23 mouse cellular contexts compared by ENCODE assay signal in genomic region chr6:107319565-107319964, GRCm38 (mm10).
A peak's percentile ranks its signal among the peaks of the same experiment; 100 is the strongest.
DNase-seq lines count a peak whose midpoint lies in the region; ATAC-seq and TF ChIP-seq lines count a peak whose summit lies in the region.
"Had no signal": no experiment of that assay in that cellular context is flagged by ENCODE, and none has a peak within 500 bp of the region (broad histone marks: within the 10 kb centered on the region; RNA-seq: fewer than 3 reads in every experiment).

No protein-coding gene starts in this region.

- no peaks in the 10 kb centered on the region for H3K4me1 ChIP-seq in limb, embryonic 13.5 days
- no peaks in the 10 kb centered on the region for H3K4me1 ChIP-seq in limb, embryonic 10.5 days
- no peaks in the 10 kb centered on the region for H3K4me1 ChIP-seq in limb, embryonic 14.5 days (ENCODE audit: control insufficient read depth, insufficient read depth, low read length)

- no peak overlapping the region for H3K4me3 ChIP-seq in layer of hippocampus, adult 2 months
- no peak overlapping the region for H3K4me3 ChIP-seq in limb, embryonic 13.5 days
- H3K4me3 ChIP-seq in limb, embryonic 10.5 days: no peak overlapping the region
- H3K4me3 ChIP-seq in limb, embryonic 14.5 days (replicated peaks; ENCODE audit: low read length): no peak overlapping the region

- peak overlapping the region; percentile 74; the same call in 1 of the 2 replicates for H3K27ac ChIP-seq in layer of hippocampus, adult 2 months
- no peak overlapping the region for H3K27ac ChIP-seq in limb, embryonic 13.5 days
- H3K27ac ChIP-seq in limb, embryonic 10.5 days: no peak overlapping the region
- H3K27ac ChIP-seq in limb, embryonic 14.5 days (replicated peaks; ENCODE audit: low read depth, low read length): no peak overlapping the region

- TF ChIP-seq POLR2A in limb, embryonic 14.5 days (IDR thresholded peaks at IDR 0.05; ENCODE audit: borderline replicate concordance, extremely low read depth, insufficient read depth, insufficient read length): no peak

- peak in 1 of 2 experiments; percentile 2 for DNase-seq in layer of hippocampus, adult 2 months (ENCODE audit: low spot score in 2 of 2)
- DNase-seq in layer of hippocampus, postnatal 10 days (ENCODE audit: low spot score in 2 of 2): no peak
- no peak for DNase-seq in limb, embryonic 10.5 days (ENCODE audit: low spot score)
- DNase-seq in brain, adult 2 months (ENCODE audit: low read depth, low spot score): peak; percentile 5
- DNase-seq in limb, embryonic 14.5 days (ENCODE audit: low spot score): peak; percentile 53
- no peak for DNase-seq in adrenal gland, adult 18-20 months (ENCODE audit: low spot score in 2 of 2)
- DNase-seq in urinary bladder, postnatal 36 days (ENCODE audit: low spot score in 2 of 2): no peak
- DNase-seq: adrenal gland, adult 2 months; adrenal gland, adult 8-10 months; adrenal gland, postnatal 10 days; adrenal gland, postnatal 14 days; adrenal gland, postnatal 25 days; adrenal gland, postnatal 36 days; B cell, adult 2 months; cerebellum, adult 11 months; cerebellum, adult 11-12 months; cerebellum, adult 18-20 months; cerebellum, adult 2 months had no signal

- H3K27me3 ChIP-seq in limb, embryonic 13.5 days: no peaks in the 10 kb centered on the region
- no peaks in the 10 kb centered on the region for H3K27me3 ChIP-seq in limb, embryonic 10.5 days (ENCODE audit: low read depth, poor library complexity, severe bottlenecking)
- H3K27me3 ChIP-seq in limb, embryonic 14.5 days (ENCODE audit: control insufficient read depth, insufficient read depth, low read length): no peaks in the 10 kb centered on the region
- H3K27me3 ChIP-seq: Patski had no signal

- no peak overlapping the region for H3K9ac ChIP-seq in limb, embryonic 13.5 days
- no peak overlapping the region for H3K9ac ChIP-seq in limb, embryonic 14.5 days (ENCODE audit: low read depth, low read length, severe bottlenecking)

- no peaks in the 10 kb centered on the region for H3K36me3 ChIP-seq in limb, embryonic 13.5 days
- H3K36me3 ChIP-seq in limb, embryonic 10.5 days: no peaks in the 10 kb centered on the region
- no peaks in the 10 kb centered on the region for H3K36me3 ChIP-seq in limb, embryonic 14.5 days (ENCODE audit: control insufficient read depth, insufficient read depth, low read length)
- H3K36me3 ChIP-seq: G1E had no signal

- no peaks in the 10 kb centered on the region for H3K9me3 ChIP-seq in limb, embryonic 13.5 days
- no peaks in the 10 kb centered on the region for H3K9me3 ChIP-seq in limb, embryonic 10.5 days (replicated peaks)
- no peaks in the 10 kb centered on the region for H3K9me3 ChIP-seq in limb, embryonic 14.5 days (ENCODE audit: control insufficient read depth, low read length)

- ATAC-seq in limb, embryonic 13.5 days (ENCODE audit: low FRiP score, low read depth): peak; percentile 59; the same call in 1 of the 2 replicates
- peak; percentile 78 for ATAC-seq in limb, embryonic 14.5 days (ENCODE audit: low FRiP score, low read depth)
- ATAC-seq: activated CD4-positive, CD25-positive, alpha-beta regulatory T cell, adult 4 months; CD4-positive, CD25-positive, alpha-beta regulatory T cell, adult 4 months; Patski had no signal

- TF ChIP-seq CTCF in layer of hippocampus, adult 2 months (conservative IDR thresholded peaks at IDR 0.05): peak; percentile 31

- 76% methylated on average over 1 of the region's 1 CpGs for WGBS in limb, embryonic 13.5 days
- 82% methylated on average over 1 of the region's 1 CpGs for WGBS in limb, embryonic 10.5 days
- 60% methylated on average over 1 of the region's 1 CpGs for WGBS in limb, embryonic 14.5 days

- H3K4me2 ChIP-seq in limb, embryonic 13.5 days (replicated peaks): no peak overlapping the region
- no peak overlapping the region for H3K4me2 ChIP-seq in limb, embryonic 14.5 days (replicated peaks; ENCODE audit: low read depth, low read length, severe bottlenecking)

Comparison
In these comparisons a context has a peak if more than half of its experiments do, and no peak if none do; other contexts are left out.
1. DNase-seq: peak in brain, adult 2 months (single experiment) and limb, embryonic 14.5 days (single experiment); none in layer of hippocampus, postnatal 10 days (0 of 2), limb, embryonic 10.5 days (single experiment), adrenal gland, adult 18-20 months (0 of 2) and urinary bladder, postnatal 36 days (0 of 2).